Mouse (Mus musculus): ENCODE measurements around the gene Elk3. TPM values are rescaled to one million over a fixed set of nuclear protein-coding genes. Genes with fewer than 3 reads are reported as not detected.

The Elk3 gene
- polyA plus RNA-seq, 1 experiment: 0.10 TPM

- no peaks in the 10 kb centered on the region for H3K4me1 ChIP-seq (ENCODE audit: control insufficient read depth)
- H3K27me3 ChIP-seq (ENCODE audit: control insufficient read depth): no peaks in the 10 kb centered on the region
- TF ChIP-seq GATA1 (IDR thresholded peaks at IDR 0.05; ENCODE audit: low read length) (no peak), TAL1 (IDR thresholded peaks at IDR 0.05; ENCODE audit: low read length) (no peak)
- H3K4me3 ChIP-seq (replicated peaks): no peak overlapping the region
- no peaks in the 10 kb centered on the region for H3K9me3 ChIP-seq (ENCODE audit: control insufficient read depth, low read length)
- H3K36me3 ChIP-seq (ENCODE audit: control insufficient read depth): peaks cover 93% of the 10 kb centered on the region
Measured at GRCm38 (mm10) chr10:93231490-93231889, 79.4 kb downstream of the Elk3 start.

- H3K4me1 ChIP-seq (ENCODE audit: control insufficient read depth): no peaks in the 10 kb centered on the region
- no peaks in the 10 kb centered on the region for H3K27me3 ChIP-seq (ENCODE audit: control insufficient read depth)
- no peak overlapping the region for H3K4me3 ChIP-seq (replicated peaks)
- peaks cover 83% of the 10 kb centered on the region for H3K36me3 ChIP-seq (ENCODE audit: control insufficient read depth)
- H3K9me3 ChIP-seq (ENCODE audit: control insufficient read depth, low read length): no peaks in the 10 kb centered on the region
- no peak for TF ChIP-seq GATA1 (IDR thresholded peaks at IDR 0.05; ENCODE audit: low read length)
Measured at GRCm38 (mm10) chr10:93228401-93229007, 82.4 kb downstream of the Elk3 start.

- Histone ChIP-seq H3K4me3 (replicated peaks) (no peak overlapping the region), H3K4me1 (ENCODE audit: control insufficient read depth) (no peaks in the 10 kb centered on the region), H3K27me3 (ENCODE audit: control insufficient read depth) (no peaks in the 10 kb centered on the region), H3K9me3 (ENCODE audit: control insufficient read depth, low read length) (no peaks in the 10 kb centered on the region), H3K36me3 (ENCODE audit: control insufficient read depth) (peaks cover 78% of the 10 kb centered on the region)
- TF ChIP-seq TAL1 (IDR thresholded peaks at IDR 0.05; ENCODE audit: low read length): no peak
- no peak for TF ChIP-seq GATA1 (IDR thresholded peaks at IDR 0.05; ENCODE audit: low read length)
Measured at GRCm38 (mm10) chr10:93227921-93228320, 83.0 kb downstream of the Elk3 start.

- no peaks in the 10 kb centered on the region for H3K4me1 ChIP-seq (ENCODE audit: control insufficient read depth)
- H3K36me3 ChIP-seq (ENCODE audit: control insufficient read depth): peaks cover 56% of the 10 kb centered on the region
- H3K9me3 ChIP-seq (ENCODE audit: control insufficient read depth, low read length): no peaks in the 10 kb centered on the region
- H3K27me3 ChIP-seq (ENCODE audit: control insufficient read depth): no peaks in the 10 kb centered on the region
- TF ChIP-seq TAL1 (IDR thresholded peaks at IDR 0.05; ENCODE audit: low read length): no peak
- TF ChIP-seq GATA1 (IDR thresholded peaks at IDR 0.05; ENCODE audit: low read length): no peak
- H3K4me3 ChIP-seq (replicated peaks): no peak overlapping the region
Measured at GRCm38 (mm10) chr10:93225751-93226150, 85.2 kb downstream of the Elk3 start.

- Histone ChIP-seq H3K4me3 (replicated peaks) (no peak overlapping the region), H3K9me3 (ENCODE audit: control insufficient read depth, low read length) (peaks cover 4% of the 10 kb centered on the region), H3K4me1 (ENCODE audit: control insufficient read depth) (peaks cover 1% of the 10 kb centered on the region; the same call in 1 of the 2 replicates), H3K27me3 (ENCODE audit: control insufficient read depth) (no peaks in the 10 kb centered on the region), H3K36me3 (ENCODE audit: control insufficient read depth) (peaks cover 80% of the 10 kb centered on the region)
- no peak for TF ChIP-seq GATA1 (IDR thresholded peaks at IDR 0.05; ENCODE audit: low read length)
- no peak for TF ChIP-seq TAL1 (IDR thresholded peaks at IDR 0.05; ENCODE audit: low read length)
Measured at GRCm38 (mm10) chr10:93215051-93215763, 95.7 kb downstream of the Elk3 start.

GRCm38 (mm10) chr10:93214251-93214650 is 96.7 kb downstream of the Elk3 start:
- Histone ChIP-seq H3K4me1 (ENCODE audit: control insufficient read depth) (peaks cover 1% of the 10 kb centered on the region; the same call in 1 of the 2 replicates), H3K27me3 (ENCODE audit: control insufficient read depth) (no peaks in the 10 kb centered on the region), H3K36me3 (ENCODE audit: control insufficient read depth) (peaks cover 78% of the 10 kb centered on the region), H3K9me3 (ENCODE audit: control insufficient read depth, low read length) (peaks cover 4% of the 10 kb centered on the region), H3K4me3 (replicated peaks) (no peak overlapping the region)
- TF ChIP-seq GATA1 (IDR thresholded peaks at IDR 0.05; ENCODE audit: low read length) (no peak), TAL1 (IDR thresholded peaks at IDR 0.05; ENCODE audit: low read length) (no peak)

- H3K27me3 ChIP-seq (ENCODE audit: control insufficient read depth): no peaks in the 10 kb centered on the region
- peaks cover 80% of the 10 kb centered on the region for H3K36me3 ChIP-seq (ENCODE audit: control insufficient read depth)
- TF ChIP-seq TAL1 (IDR thresholded peaks at IDR 0.05; ENCODE audit: low read length): no peak
- TF ChIP-seq GATA1 (IDR thresholded peaks at IDR 0.05; ENCODE audit: low read length): no peak
- H3K4me1 ChIP-seq (ENCODE audit: control insufficient read depth): peaks cover 1% of the 10 kb centered on the region; the same call in 1 of the 2 replicates
- H3K4me3 ChIP-seq (replicated peaks): no peak overlapping the region
- H3K9me3 ChIP-seq (ENCODE audit: control insufficient read depth, low read length): peaks cover 4% of the 10 kb centered on the region
Measured at GRCm38 (mm10) chr10:93213339-93213738, 97.6 kb downstream of the Elk3 start.

GRCm38 (mm10) chr10:93212699-93213098 is 98.2 kb downstream of the Elk3 start:
- Histone ChIP-seq H3K9me3 (ENCODE audit: control insufficient read depth, low read length) (peaks cover 4% of the 10 kb centered on the region), H3K36me3 (ENCODE audit: control insufficient read depth) (peaks cover 77% of the 10 kb centered on the region), H3K4me1 (ENCODE audit: control insufficient read depth) (peaks cover 4% of the 10 kb centered on the region), H3K4me3 (replicated peaks) (no peak overlapping the region), H3K27me3 (ENCODE audit: control insufficient read depth) (no peaks in the 10 kb centered on the region)
- no peak for TF ChIP-seq GATA1 (IDR thresholded peaks at IDR 0.05; ENCODE audit: low read length)
- TF ChIP-seq TAL1 (IDR thresholded peaks at IDR 0.05; ENCODE audit: low read length): no peak

- TF ChIP-seq TAL1 (IDR thresholded peaks at IDR 0.05; ENCODE audit: low read length): no peak
- no peaks in the 10 kb centered on the region for H3K27me3 ChIP-seq (ENCODE audit: control insufficient read depth)
- H3K4me3 ChIP-seq (replicated peaks): no peak overlapping the region
- H3K4me1 ChIP-seq (ENCODE audit: control insufficient read depth): peaks cover 17% of the 10 kb centered on the region
- H3K9me3 ChIP-seq (ENCODE audit: control insufficient read depth, low read length): no peaks in the 10 kb centered on the region
- H3K36me3 ChIP-seq (ENCODE audit: control insufficient read depth): peaks cover 26% of the 10 kb centered on the region
Measured at GRCm38 (mm10) chr10:93207176-93207575, 103.8 kb downstream of the Elk3 start.

All from erythroblast, embryonic 14.5 days (primary cell).